Mouse (Mus musculus) spleen, adult 2 months (tissue): Measurements from ENCODE around the gene Rae1.

Experiments used
- CTCF ChIP-seq: fragments of 200-500 bp; IDR thresholded peaks from 2 replicates; pipeline ENCODE4 v1.5.1; 2011; ENCODE audit warnings: mild to moderate bottlenecking, inconsistent platforms; ENCODE audit not compliant: insufficient read depth, insufficient read length, insufficient replicate concordance; ENCODE audit errors: extremely low read depth
- POLR2A ChIP-seq: fragments of 200-500 bp; IDR thresholded peaks from 2 replicates; pipeline ENCODE4 v1.6.1; 2011; ENCODE audit warnings: low read depth, low read length, inconsistent platforms

- TF ChIP-seq CTCF: no peak
- no peak for TF ChIP-seq POLR2A
Measured at GRCm38 (mm10) chr2:173047471-173047870, 47.6 kb downstream of the Rae1 start.
